Mouse (Mus musculus) forebrain, embryonic 15.5 days (tissue): ENCODE measurements around the gene Mapk8ip1. TPM values are rescaled to one million over a fixed set of nuclear protein-coding genes. Genes with fewer than 3 reads are reported as not detected.
A peak's percentile ranks its signal among the peaks of the same experiment; 100 is the strongest.

Source experiments
- ATAC-seq: fragments of 200-750 bp; cut with Nextera tagmentation; replicated peaks from 2 replicates; pipeline ENCODE4 v1.8.0; 2017; ENCODE audit warnings: mild to moderate bottlenecking, moderate TSS enrichment, moderate library complexity
- H3K27ac ChIP-seq: fragments of 300-500 bp; sonication (generic); replicated peaks from 2 replicates; pipeline ENCODE4 v1.5.1; 2015; ENCODE audit warnings: mild to moderate bottlenecking, inconsistent platforms
- H3K27me3 ChIP-seq: fragments of 300-500 bp; sonication (generic); 2 replicates; pipeline ENCODE4 v1.6.1; 2015; ENCODE audit warnings: inconsistent platforms
- H3K36me3 ChIP-seq: fragments of 300-500 bp; sonication (generic); 2 replicates; pipeline ENCODE4 v1.6.1; 2015; ENCODE audit warnings: mild to moderate bottlenecking, inconsistent platforms
- H3K4me1 ChIP-seq: fragments of 300-500 bp; sonication (generic); 2 replicates; pipeline ENCODE4 v1.6.1; 2015; ENCODE audit warnings: inconsistent platforms
- H3K4me2 ChIP-seq: fragments of 300-500 bp; sonication (generic); replicated peaks from 2 replicates; pipeline ENCODE4 v1.6.1; 2015; ENCODE audit warnings: mild to moderate bottlenecking, inconsistent platforms
- H3K4me3 ChIP-seq: fragments of 300-500 bp; sonication (generic); 2 replicates; pipeline ENCODE4 v1.5.1; 2015; ENCODE audit warnings: mild to moderate bottlenecking, inconsistent platforms
- H3K9ac ChIP-seq: fragments of 300-500 bp; sonication (generic); replicated peaks from 2 replicates; pipeline ENCODE4 v1.6.1; 2015; ENCODE audit warnings: mild to moderate bottlenecking, inconsistent platforms
- H3K9me3 ChIP-seq: fragments of 300-500 bp; sonication (generic); 2 replicates; pipeline ENCODE4 v1.6.1; 2016; ENCODE audit warnings: inconsistent platforms
- WGBS: fragments of 180-500 bp; shearing (Covaris S2); methylation state at CpG from one replicate; pipeline ENCODE4 v1.1.7; 2015; ENCODE audit warnings: mixed read lengths; 5-methylcytosine and 5-hydroxymethylcytosine counted together
- polyA plus RNA-seq: library from polyadenylated mRNA; unstranded; fragments of >200 nt; fragmentation: Nextera tagmentation; extraction: Ambion mirVana; gene quantifications from 2 replicates; pipeline ENCODE4 v1.2.1, GENCODE M21; 2015

The Mapk8ip1 gene
- polyA plus RNA-seq, 1 experiment from 2014 or later = 120 TPM

DNA sequence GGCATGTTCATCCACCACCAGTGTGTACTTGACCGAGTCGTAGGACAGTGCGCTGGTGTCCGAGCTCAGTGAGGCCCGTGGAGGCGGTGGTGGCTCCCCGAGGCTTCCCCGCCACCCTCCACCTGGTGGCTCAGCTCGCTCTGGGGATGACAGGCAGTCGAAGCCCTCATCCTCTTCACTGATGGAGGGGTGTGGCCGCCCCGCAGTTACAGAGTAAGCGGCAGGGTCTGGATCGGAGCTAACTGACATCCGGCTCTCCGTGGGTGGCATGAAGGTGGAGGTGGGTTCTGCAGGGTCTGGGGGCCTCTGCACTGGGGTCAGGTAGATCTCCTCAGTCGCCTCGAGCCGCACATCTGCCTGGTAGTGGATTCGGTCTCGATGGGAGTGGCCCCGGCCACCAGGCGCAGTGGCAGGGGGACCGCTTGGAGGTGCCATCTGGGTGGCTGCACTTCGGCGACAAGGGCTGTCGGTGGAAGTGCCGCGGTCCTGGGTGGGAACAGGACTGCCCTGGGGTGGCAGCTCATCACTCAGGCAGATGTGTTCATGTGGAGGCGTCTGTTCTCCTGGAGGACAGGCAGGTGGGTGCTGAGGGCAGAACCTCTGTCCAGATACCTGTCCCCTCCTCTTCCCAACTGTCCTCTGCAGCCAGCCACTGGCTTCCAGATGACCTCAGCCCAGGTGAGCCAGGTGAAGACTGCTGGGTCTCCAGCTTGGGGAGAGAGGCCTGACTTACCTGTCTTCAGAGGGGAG, 14.1 kb downstream of the Mapk8ip1 start:
- Histone ChIP-seq H3K4me3 (no peak overlapping the region), H3K27ac (no peak overlapping the region), H3K4me1 (peaks cover 44% of the 10 kb centered on the region), H3K9ac (no peak overlapping the region), H3K27me3 (no peaks in the 10 kb centered on the region), H3K9me3 (no peaks in the 10 kb centered on the region), H3K36me3 (peaks cover 53% of the 10 kb centered on the region), H3K4me2 (peak overlapping the region; percentile 66)
- 94% methylated on average over 30 of the region's 30 CpGs for WGBS
- no peak for ATAC-seq

DNA sequence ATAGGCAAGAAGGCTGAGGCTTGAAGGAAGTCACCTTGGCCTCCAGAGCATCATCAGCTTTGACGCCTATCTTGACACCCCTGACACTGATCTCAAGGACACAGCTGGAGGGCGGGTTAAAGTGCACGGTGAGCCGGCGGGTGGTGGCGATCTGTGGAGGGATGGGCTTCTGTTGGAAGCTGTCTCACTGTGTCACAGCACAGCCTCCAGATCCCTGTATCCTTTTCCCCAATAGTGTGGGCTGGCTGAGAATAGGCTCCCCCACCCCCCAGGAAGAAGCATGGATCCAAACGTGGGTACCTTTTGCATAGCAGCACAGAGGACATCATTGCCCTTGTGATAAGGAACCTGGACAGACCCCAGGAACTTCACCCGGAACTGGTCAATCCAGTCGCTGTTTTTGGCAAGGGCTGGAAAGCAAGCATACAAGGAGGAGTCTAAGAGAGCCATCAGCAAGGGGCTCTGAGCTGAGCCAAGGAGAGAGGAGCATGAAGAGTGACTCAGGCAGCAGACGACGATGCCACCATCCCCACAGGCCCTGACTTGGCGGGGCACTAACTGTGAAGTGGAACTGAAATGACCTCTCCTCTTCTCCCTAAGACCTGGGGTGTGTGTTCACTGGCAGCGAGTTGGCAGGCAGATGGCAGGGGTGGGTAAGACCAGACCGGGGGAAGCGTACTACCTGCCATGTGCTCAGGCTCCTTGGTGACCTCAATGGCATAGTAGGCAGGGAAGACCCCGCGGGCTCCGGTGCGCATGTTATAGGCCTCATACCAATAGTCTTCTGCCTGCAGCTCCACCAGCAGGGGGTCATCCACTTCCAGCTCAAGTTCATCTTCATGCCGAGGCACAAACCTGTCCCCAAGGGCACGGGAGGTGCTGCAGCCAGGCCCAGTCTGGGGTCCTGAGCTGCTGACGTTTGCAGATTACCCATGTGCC, 15.7 kb downstream of the Mapk8ip1 start:
- H3K27me3 ChIP-seq = no peaks in the 10 kb centered on the region
- H3K27ac ChIP-seq = no peak overlapping the region
- H3K4me3 ChIP-seq = no peak overlapping the region
- H3K36me3 ChIP-seq = peaks cover 67% of the 10 kb centered on the region
- H3K4me2 ChIP-seq = no peak overlapping the region
- 86% methylated on average over 22 of the region's 22 CpGs for WGBS
- H3K9ac ChIP-seq = no peak overlapping the region
- peaks cover 28% of the 10 kb centered on the region for H3K4me1 ChIP-seq
- H3K9me3 ChIP-seq = no peaks in the 10 kb centered on the region
- ATAC-seq = no peak

DNA sequence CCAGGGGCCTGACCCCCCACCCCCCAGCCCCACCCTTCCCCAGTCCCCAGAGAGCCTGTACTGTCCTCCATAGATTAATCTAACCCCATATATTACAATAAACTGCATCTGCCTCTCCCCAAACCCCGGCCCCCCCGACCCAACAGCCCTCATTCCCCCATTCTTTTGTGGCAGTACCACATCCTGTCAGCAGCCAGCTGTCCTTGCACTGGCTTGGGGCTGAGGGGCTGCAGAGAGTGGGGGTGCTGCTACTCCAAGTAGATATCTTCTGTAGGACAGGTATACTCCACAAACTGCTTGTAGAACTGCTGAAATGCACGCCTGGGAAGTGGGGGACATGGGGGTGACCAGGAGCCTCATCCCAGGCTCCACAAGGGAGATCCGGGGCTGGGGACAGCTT, 17.0 kb downstream of the Mapk8ip1 start:
- H3K4me1 ChIP-seq = peaks cover 18% of the 10 kb centered on the region
- no peak overlapping the region for H3K4me3 ChIP-seq
- no peak overlapping the region for H3K4me2 ChIP-seq
- no peak overlapping the region for H3K27ac ChIP-seq
- H3K36me3 ChIP-seq = peaks cover 72% of the 10 kb centered on the region
- H3K9me3 ChIP-seq = no peaks in the 10 kb centered on the region
- no peaks in the 10 kb centered on the region for H3K27me3 ChIP-seq
- H3K9ac ChIP-seq = no peak overlapping the region
- WGBS = 77% methylated on average over 4 of the region's 4 CpGs
- no peak for ATAC-seq

DNA sequence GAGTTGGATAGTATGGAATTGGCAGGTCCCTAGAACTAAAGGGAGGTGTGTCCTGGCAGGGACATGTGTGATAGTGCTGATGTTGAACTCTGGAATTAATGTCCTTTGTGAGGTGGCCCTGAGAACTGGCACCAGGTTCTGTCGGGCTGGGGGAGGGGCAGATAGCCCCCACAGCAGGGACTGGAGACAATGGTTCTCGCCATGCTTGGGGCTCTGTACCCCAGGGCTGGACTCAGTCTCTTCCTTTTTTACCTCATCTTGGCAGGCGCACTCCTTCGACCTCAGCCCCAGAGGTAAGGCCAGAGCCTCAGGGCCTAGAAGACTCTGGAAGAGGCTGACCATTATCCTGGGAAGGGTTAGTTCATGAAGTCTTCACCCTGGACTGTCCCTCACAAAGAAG, 18.3 kb downstream of the Mapk8ip1 start:
- Histone ChIP-seq H3K27ac (no peak overlapping the region), H3K9me3 (no peaks in the 10 kb centered on the region), H3K27me3 (no peaks in the 10 kb centered on the region), H3K4me1 (peaks cover 9% of the 10 kb centered on the region), H3K4me2 (no peak overlapping the region), H3K4me3 (no peak overlapping the region), H3K9ac (no peak overlapping the region), H3K36me3 (peaks cover 82% of the 10 kb centered on the region)
- WGBS = 86% methylated on average over 4 of the region's 4 CpGs
- no peak for ATAC-seq

DNA sequence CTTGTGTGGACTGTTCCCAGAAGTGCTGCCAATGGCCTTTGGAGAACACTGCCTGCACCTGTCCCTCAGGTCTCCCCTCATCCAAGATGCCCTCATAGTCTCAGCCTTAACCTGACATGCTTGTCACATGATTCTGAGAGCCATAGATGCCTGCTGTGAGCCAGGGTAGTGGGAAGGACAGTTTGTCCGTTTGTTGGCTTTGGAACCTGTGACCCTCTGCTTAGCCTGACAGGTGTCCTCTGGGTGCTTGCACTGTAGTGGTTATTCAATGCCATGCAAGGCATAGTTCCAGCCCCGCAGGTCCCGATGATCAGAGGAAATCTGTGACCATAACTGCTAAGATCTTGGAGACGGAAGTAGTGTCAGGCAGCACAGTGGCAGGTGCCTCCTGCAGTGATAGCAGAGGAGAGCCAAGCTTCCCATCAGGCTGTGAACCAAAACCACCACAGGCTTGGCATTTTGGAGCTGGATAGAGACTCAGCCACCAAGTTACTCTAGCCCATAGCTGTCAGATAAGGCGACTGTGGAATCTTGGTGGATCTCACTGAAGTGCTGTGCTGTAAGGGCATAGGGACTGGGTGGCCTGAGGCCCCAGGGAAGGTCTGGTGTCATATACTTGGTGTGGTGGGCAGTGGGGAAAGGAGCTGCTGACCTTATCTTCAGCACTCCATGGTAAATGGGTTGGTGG, 19.0 kb downstream of the Mapk8ip1 start, which contains the start of gene 1700029I15Rik:
TSS of gene 1700029I15Rik (plus strand) at position 638 of the 688 bp plus-strand sequence.
- no peak for ATAC-seq
- no peak within 1 kb of the TSS for H3K9ac ChIP-seq
- H3K27me3 ChIP-seq = no peaks in the 10 kb centered on the region
- H3K4me3 ChIP-seq = no peak within 1 kb of the TSS
- H3K36me3 ChIP-seq = peaks cover 79% of the 10 kb centered on the region
- H3K27ac ChIP-seq = no peak within 1 kb of the TSS
- H3K4me2 ChIP-seq = no peak within 1 kb of the TSS
- H3K9me3 ChIP-seq = no peaks in the 10 kb centered on the region
- H3K4me1 ChIP-seq = 0 out of 2 replicates have a peak, but pooled peaks cover 2% of the 10 kb centered on the region
- WGBS = 83% methylated on average over 5 of the region's 5 CpGs

DNA sequence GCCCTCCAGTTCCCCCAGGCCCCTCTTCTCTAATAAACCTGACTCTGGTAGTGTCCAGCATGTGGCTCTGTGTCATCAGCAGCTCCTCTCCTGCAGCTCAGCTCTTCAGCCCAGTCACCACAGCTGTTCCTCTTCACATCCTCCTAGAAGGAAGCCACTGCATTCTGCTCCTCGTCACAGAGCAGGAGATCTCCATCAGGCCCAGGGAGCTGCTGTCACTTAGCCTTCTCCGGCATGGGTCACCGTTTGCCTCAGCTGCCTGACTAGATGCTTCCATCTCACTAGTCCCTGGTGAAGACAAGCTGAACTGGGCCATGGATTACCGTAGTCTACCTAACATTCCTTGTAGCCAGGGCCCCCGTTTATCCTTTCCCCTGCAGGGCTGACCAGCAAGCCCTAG, 19.9 kb downstream of the Mapk8ip1 start:
- H3K4me1 ChIP-seq = peaks cover 3% of the 10 kb centered on the region
- no peaks in the 10 kb centered on the region for H3K27me3 ChIP-seq
- H3K9ac ChIP-seq = no peak overlapping the region
- peaks cover 71% of the 10 kb centered on the region for H3K36me3 ChIP-seq
- no peak overlapping the region for H3K27ac ChIP-seq
- H3K9me3 ChIP-seq = no peaks in the 10 kb centered on the region
- H3K4me3 ChIP-seq = no peak overlapping the region
- H3K4me2 ChIP-seq = no peak overlapping the region
- ATAC-seq = no peak
- 87% methylated on average over 5 of the region's 5 CpGs for WGBS

DNA sequence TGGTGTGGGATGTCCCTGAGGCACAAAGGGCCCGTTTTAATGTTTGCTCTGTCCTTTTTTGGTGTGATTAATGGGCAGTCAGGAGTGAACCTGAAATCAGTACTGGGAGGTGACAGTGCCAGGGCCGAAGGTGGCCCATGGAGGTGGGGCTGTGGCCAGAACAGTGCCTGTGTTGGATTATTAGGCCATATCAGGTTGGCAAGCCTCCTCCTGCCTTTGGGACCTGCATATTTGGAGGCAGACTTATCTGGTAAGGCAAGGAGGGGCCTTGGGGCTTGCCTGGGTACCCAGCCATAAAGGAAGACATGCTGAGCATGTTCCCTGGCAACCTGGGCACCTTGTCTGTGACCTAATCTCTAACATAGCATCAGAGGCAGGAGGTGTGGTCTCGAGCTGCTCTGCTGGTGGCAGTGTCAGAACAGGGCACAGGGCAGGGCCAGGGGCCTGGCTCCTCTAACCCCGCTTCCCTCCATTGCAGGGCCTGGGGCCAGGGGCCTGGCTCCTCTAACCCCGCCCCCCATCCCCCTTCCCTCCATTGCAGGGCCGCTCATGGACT, 20.5 kb downstream of the Mapk8ip1 start:
- H3K4me1 ChIP-seq = peaks cover 9% of the 10 kb centered on the region
- 83% methylated on average over 6 of the region's 6 CpGs for WGBS
- no peak for ATAC-seq
- H3K4me2 ChIP-seq = no peak overlapping the region
- peaks cover 65% of the 10 kb centered on the region for H3K36me3 ChIP-seq
- no peaks in the 10 kb centered on the region for H3K27me3 ChIP-seq
- no peak overlapping the region for H3K4me3 ChIP-seq
- H3K27ac ChIP-seq = no peak overlapping the region
- no peak overlapping the region for H3K9ac ChIP-seq
- no peaks in the 10 kb centered on the region for H3K9me3 ChIP-seq

DNA sequence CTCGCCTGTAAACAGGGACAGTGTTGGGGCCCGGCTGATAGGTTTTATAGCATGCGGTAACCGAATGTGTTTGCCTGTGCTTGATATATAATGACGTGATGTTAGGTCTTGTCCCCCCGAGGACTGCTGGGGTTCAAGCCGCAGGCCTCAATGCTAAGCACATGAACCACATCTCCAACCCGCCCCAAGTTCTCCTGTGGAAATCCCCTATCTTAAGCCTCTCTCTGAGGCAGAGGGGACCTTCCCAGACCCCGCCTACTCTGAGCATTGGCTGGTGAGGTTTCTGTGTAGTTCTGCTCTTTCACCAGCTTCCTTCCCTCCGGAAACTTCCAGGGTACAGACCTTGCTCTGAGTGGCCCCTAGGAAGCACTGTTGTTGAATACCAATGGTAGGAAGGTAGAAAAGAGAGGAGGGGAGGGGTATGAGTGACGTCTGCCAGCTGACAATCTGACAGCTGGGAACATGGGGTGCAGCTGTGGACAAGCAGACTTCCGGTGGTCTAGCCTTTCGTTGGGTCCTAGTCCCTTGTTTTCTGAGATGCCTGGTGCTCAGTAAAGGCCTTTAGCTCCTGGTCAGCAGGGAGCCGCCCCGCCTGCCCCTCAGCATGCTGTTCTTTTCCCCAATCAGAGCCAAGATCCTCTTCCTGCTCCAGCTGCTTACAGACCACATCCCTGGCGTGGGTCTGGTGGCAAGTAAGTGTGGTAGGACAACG, 21.1 kb downstream of the Mapk8ip1 start:
- Histone ChIP-seq H3K27me3 (no peaks in the 10 kb centered on the region), H3K4me1 (peaks cover 10% of the 10 kb centered on the region), H3K36me3 (peaks cover 58% of the 10 kb centered on the region), H3K27ac (no peak overlapping the region), H3K4me2 (no peak overlapping the region), H3K4me3 (no peak overlapping the region), H3K9me3 (no peaks in the 10 kb centered on the region), H3K9ac (no peak overlapping the region)
- WGBS = 75% methylated on average over 17 of the region's 17 CpGs
- no peak for ATAC-seq

DNA sequence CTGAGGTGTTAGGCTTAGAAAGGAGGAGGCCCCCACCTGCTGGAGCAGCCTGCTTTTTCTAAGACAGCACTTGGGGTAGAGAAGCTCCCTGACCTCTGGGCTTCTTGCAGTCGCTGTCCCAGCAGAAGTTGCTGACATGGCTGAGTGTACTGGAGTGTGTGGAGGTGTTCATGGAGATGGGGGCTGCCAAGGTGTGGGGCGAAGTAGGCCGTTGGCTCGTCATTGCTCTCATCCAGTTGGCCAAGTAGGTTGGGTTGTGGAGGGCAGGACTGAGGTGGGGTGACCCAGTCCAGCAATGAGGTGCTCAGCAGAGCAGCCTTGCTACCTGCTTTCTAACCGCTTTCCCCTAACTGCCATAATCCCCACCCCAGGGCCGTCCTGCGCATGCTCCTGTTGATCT, 23.7 kb downstream of the Mapk8ip1 start:
- H3K27ac ChIP-seq = no peak overlapping the region
- H3K4me2 ChIP-seq = no peak overlapping the region
- H3K4me1 ChIP-seq = peaks cover 31% of the 10 kb centered on the region
- peaks cover 33% of the 10 kb centered on the region for H3K36me3 ChIP-seq
- WGBS = 93% methylated on average over 7 of the region's 7 CpGs
- H3K9me3 ChIP-seq = no peaks in the 10 kb centered on the region
- no peak for ATAC-seq
- no peak overlapping the region for H3K4me3 ChIP-seq
- H3K9ac ChIP-seq = no peak overlapping the region
- H3K27me3 ChIP-seq = no peaks in the 10 kb centered on the region

DNA sequence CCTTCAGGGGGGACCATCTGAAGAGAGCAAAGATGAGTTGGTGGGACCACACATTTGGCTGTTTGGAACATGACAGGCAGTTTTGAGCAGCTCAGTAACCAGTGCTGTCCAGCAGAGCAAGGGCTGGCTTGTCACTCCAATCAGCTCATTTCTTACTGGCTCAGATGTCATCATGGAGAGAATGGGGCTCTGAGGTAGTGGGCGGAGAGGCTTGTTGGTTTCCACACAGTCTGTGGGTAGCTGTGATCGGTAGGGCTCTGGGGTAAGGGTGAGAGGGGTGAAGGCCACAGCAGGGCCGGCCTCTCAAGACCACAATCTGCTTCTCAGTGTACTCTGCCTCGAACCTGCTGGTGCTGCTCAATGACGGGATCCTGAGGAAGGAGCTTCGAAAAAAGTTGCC, 24.8 kb downstream of the Mapk8ip1 start:
- H3K4me2 ChIP-seq = peak overlapping the region; percentile 90
- peaks cover 23% of the 10 kb centered on the region for H3K36me3 ChIP-seq
- no peaks in the 10 kb centered on the region for H3K9me3 ChIP-seq
- H3K9ac ChIP-seq = 0 out of 2 replicates have a peak overlapping the region, but pooled peaks have one; percentile 67
- no peak overlapping the region for H3K27ac ChIP-seq
- H3K27me3 ChIP-seq = no peaks in the 10 kb centered on the region
- H3K4me1 ChIP-seq = peaks cover 42% of the 10 kb centered on the region
- 80% methylated on average over 6 of the region's 6 CpGs for WGBS
- H3K4me3 ChIP-seq = peak overlapping the region; percentile 76
- ATAC-seq = no peak

DNA sequence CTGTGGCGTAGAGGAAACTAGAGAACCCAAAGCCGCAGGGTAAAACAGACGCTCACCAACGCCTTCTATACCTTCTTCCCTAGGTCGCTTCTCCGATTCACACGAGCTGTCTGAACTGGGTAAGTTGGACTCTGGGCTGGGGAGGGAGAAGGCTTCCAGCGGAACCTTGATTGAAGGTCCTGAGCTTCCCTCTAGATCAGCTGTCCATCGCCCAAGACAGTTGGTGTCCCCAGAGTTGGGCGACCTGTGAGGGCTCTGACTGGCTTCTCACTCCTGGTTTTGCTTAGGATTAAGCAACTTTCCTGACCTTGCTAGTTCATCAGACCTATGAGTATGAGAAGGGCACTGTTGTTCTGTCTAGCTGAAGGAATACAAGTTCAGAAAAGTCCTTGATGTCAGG, 25.3 kb downstream of the Mapk8ip1 start:
- Histone ChIP-seq H3K4me3 (peak overlapping the region; percentile 76), H3K4me1 (peaks cover 47% of the 10 kb centered on the region), H3K9ac (peak overlapping the region; percentile 67), H3K27ac (peak overlapping the region; percentile 86), H3K4me2 (peak overlapping the region; percentile 90), H3K9me3 (no peaks in the 10 kb centered on the region), H3K27me3 (no peaks in the 10 kb centered on the region), H3K36me3 (peaks cover 18% of the 10 kb centered on the region)
- WGBS = 13% methylated on average over 10 of the region's 10 CpGs
- ATAC-seq = no peak; the same call in 1 of the 2 replicates
